Mouse (Mus musculus) heart, embryonic 12.5 days (tissue): ENCODE measurements at regions not wholly inside any gene's neighbourhood (a gene's known extent, or its start where the extent isn't known, plus 50 kb on each side); places are given as distances from the start of the nearest gene placed in this dataset.

Experiments
- ATAC-seq: fragments of 200-750 bp; cut with Nextera tagmentation; 2 replicates; pipeline ENCODE4 v1.8.0; 2017; ENCODE audit warnings: moderate TSS enrichment, moderate library complexity; ENCODE audit not compliant: insufficient number of reproducible peaks, low FRiP score
- H3K27ac ChIP-seq: fragments of 300-500 bp; sonication (generic); 2 replicates; pipeline ENCODE4 v1.5.1; 2016; ENCODE audit warnings: mild to moderate bottlenecking, moderate library complexity; ENCODE audit not compliant: poor library complexity, severe bottlenecking
- H3K27me3 ChIP-seq: fragments of 300-500 bp; sonication (generic); replicated peaks from 2 replicates; pipeline ENCODE4 v1.6.1; 2016; ENCODE audit warnings: mild to moderate bottlenecking, moderate library complexity
- H3K36me3 ChIP-seq: fragments of 300-500 bp; sonication (generic); 2 replicates; pipeline ENCODE4 v1.6.1; 2016; ENCODE audit warnings: mild to moderate bottlenecking, moderate library complexity
- H3K4me1 ChIP-seq: fragments of 300-500 bp; sonication (generic); replicated peaks from 2 replicates; pipeline ENCODE4 v1.6.1; 2016; ENCODE audit warnings: mild to moderate bottlenecking
- H3K4me2 ChIP-seq: fragments of 300-500 bp; sonication (generic); 2 replicates; pipeline ENCODE4 v1.6.1; 2016; ENCODE audit warnings: mild to moderate bottlenecking, moderate library complexity
- H3K4me3 ChIP-seq: fragments of 300-500 bp; sonication (generic); 2 replicates; pipeline ENCODE4 v1.5.1; 2016; ENCODE audit warnings: mild to moderate bottlenecking
- H3K9ac ChIP-seq: fragments of 300-500 bp; sonication (generic); 2 replicates; pipeline ENCODE4 v1.6.1; 2016; ENCODE audit warnings: mild to moderate bottlenecking, moderate library complexity
- H3K9me3 ChIP-seq: fragments of 300-500 bp; sonication (generic); replicated peaks from 2 replicates; pipeline ENCODE4 v1.6.1; 2016; ENCODE audit warnings: mild to moderate bottlenecking, moderate library complexity
- WGBS: fragments of 180-500 bp; shearing (Covaris S2); methylation state at CpG from one replicate; pipeline ENCODE4 v1.1.7; 2016; 5-methylcytosine and 5-hydroxymethylcytosine counted together

- Histone ChIP-seq H3K4me3 (no peak overlapping the region), H3K9me3 (peaks cover 4% of the 10 kb centered on the region; the same call in 1 of the 2 replicates), H3K4me1 (0 out of 2 replicates have a peak, but pooled peaks cover 3% of the 10 kb centered on the region), H3K9ac (no peak overlapping the region), H3K36me3 (no peaks in the 10 kb centered on the region), H3K4me2 (no peak overlapping the region), H3K27ac (no peak overlapping the region), H3K27me3 (no peaks in the 10 kb centered on the region)
- no peak for ATAC-seq
- WGBS = 84% methylated on average over 13 of the region's 13 CpGs
Observed at GRCm38 (mm10) chr12:107695438-107696267, 207.2 kb downstream of the 3110018I06Rik start.

- H3K4me3 ChIP-seq = no peak overlapping the region
- 0 out of 2 replicates have a peak, but pooled peaks cover 7% of the 10 kb centered on the region for H3K4me1 ChIP-seq
- no peak overlapping the region for H3K4me2 ChIP-seq
- peaks cover 6% of the 10 kb centered on the region; the same call in 1 of the 2 replicates for H3K9me3 ChIP-seq
- H3K9ac ChIP-seq = no peak overlapping the region
- H3K36me3 ChIP-seq = no peaks in the 10 kb centered on the region
- no peaks in the 10 kb centered on the region for H3K27me3 ChIP-seq
- no peak for ATAC-seq
- no peak overlapping the region for H3K27ac ChIP-seq
- WGBS = 62% methylated on average over 5 of the region's 5 CpGs
Observed at GRCm38 (mm10) chr12:107700317-107700716, 211.9 kb downstream of the 3110018I06Rik start.

- no peak for ATAC-seq
- 76% methylated on average over 19 of the region's 19 CpGs for WGBS
Observed at GRCm38 (mm10) chr12:107700868-107701597, 212.6 kb downstream of the 3110018I06Rik start.

GRCm38 (mm10) chr12:107708812-107709211, 220.4 kb downstream of the 3110018I06Rik start:
- Histone ChIP-seq H3K27me3 (no peaks in the 10 kb centered on the region), H3K36me3 (no peaks in the 10 kb centered on the region), H3K4me3 (no peak overlapping the region), H3K9me3 (0 out of 2 replicates have a peak, but pooled peaks cover 4% of the 10 kb centered on the region), H3K4me1 (no peaks in the 10 kb centered on the region), H3K27ac (no peak overlapping the region), H3K4me2 (no peak overlapping the region), H3K9ac (no peak overlapping the region)
- 81% methylated on average over 6 of the region's 6 CpGs for WGBS
- ATAC-seq = no peak

More at GRCm38 (mm10) chr12:107700868-107701597, 212.6 kb downstream of the 3110018I06Rik start:
- no peak overlapping the region for H3K27ac ChIP-seq
- no peak overlapping the region for H3K4me3 ChIP-seq
- H3K4me1 ChIP-seq = 0 out of 2 replicates have a peak, but pooled peaks cover 7% of the 10 kb centered on the region
- H3K4me2 ChIP-seq = no peak overlapping the region
- H3K9ac ChIP-seq = no peak overlapping the region
- H3K9me3 ChIP-seq = peaks cover 6% of the 10 kb centered on the region; the same call in 1 of the 2 replicates
- H3K27me3 ChIP-seq = no peaks in the 10 kb centered on the region
- H3K36me3 ChIP-seq = no peaks in the 10 kb centered on the region

DNA sequence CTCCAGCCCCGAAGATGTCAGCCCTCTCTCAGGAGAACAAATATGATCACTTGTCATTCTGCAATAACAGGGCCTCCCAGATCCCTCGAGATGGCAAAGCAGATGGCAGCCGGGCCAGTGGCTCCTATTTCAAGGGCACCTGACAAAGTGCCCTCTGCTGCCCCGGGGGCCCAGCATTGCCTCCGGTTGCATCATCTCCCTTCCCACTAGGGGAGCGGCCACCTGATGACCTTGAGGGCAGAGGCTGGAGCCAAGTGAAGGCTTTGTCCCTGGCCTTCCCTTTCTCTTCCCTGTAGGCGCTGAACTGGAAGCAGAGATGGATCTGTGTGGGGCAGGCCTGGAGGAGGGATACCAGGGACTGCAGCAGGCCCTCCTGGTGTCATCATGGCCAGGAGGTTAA, 222.6 kb downstream of the 3110018I06Rik start:
- H3K4me3 ChIP-seq = no peak overlapping the region
- WGBS = 71% methylated on average over 7 of the region's 7 CpGs
- no peak overlapping the region for H3K4me2 ChIP-seq
- no peak for ATAC-seq
- H3K9ac ChIP-seq = no peak overlapping the region
- no peak overlapping the region for H3K27ac ChIP-seq
- H3K36me3 ChIP-seq = no peaks in the 10 kb centered on the region
- no peaks in the 10 kb centered on the region for H3K4me1 ChIP-seq
- no peaks in the 10 kb centered on the region for H3K27me3 ChIP-seq
- 0 out of 2 replicates have a peak, but pooled peaks cover 4% of the 10 kb centered on the region for H3K9me3 ChIP-seq

- Histone ChIP-seq H3K4me1 (no peaks in the 10 kb centered on the region), H3K9ac (no peak overlapping the region), H3K27me3 (no peaks in the 10 kb centered on the region), H3K36me3 (no peaks in the 10 kb centered on the region), H3K27ac (no peak overlapping the region), H3K4me3 (no peak overlapping the region), H3K4me2 (no peak overlapping the region), H3K9me3 (0 out of 2 replicates have a peak, but pooled peaks cover 4% of the 10 kb centered on the region)
- WGBS = 43% methylated on average over 3 of the region's 3 CpGs
- no peak for ATAC-seq
Observed at GRCm38 (mm10) chr12:107711675-107712074, 223.2 kb downstream of the 3110018I06Rik start.

DNA sequence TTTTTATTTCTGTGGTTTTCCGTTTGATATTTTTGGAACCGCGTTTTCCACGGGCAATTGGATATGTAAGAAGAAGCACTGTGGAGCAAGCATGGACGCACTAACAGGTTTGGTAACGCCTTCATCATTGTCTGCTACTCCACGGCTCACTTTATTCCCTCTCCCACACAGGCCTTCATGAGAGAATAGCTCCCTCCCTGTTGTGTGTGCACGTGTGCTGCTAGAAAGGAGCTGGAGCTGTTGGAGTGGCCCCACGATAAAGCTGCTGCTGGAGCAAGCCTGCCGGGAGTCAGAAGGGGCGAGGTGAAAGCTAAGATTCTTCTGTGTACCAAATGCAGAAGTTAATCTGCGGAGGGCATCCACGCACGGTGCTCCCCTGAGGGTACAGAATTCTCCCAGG, 224.8 kb downstream of the 3110018I06Rik start:
- 70% methylated on average over 14 of the region's 14 CpGs for WGBS
- Histone ChIP-seq H3K36me3 (no peaks in the 10 kb centered on the region), H3K4me2 (no peak overlapping the region), H3K9me3 (no peaks in the 10 kb centered on the region), H3K27me3 (no peaks in the 10 kb centered on the region), H3K27ac (no peak overlapping the region), H3K4me1 (peaks cover 5% of the 10 kb centered on the region; the same call in 1 of the 2 replicates), H3K4me3 (no peak overlapping the region), H3K9ac (no peak overlapping the region)
- ATAC-seq = no peak

- H3K27me3 ChIP-seq = no peaks in the 10 kb centered on the region
- H3K27ac ChIP-seq = no peak overlapping the region
- no peaks in the 10 kb centered on the region for H3K36me3 ChIP-seq
- 86% methylated on average over 2 of the region's 2 CpGs for WGBS
- no peaks in the 10 kb centered on the region for H3K9me3 ChIP-seq
- peaks cover 8% of the 10 kb centered on the region; the same call in 1 of the 2 replicates for H3K4me1 ChIP-seq
- no peak overlapping the region for H3K4me2 ChIP-seq
- ATAC-seq = no peak
- no peak overlapping the region for H3K4me3 ChIP-seq
- no peak overlapping the region for H3K9ac ChIP-seq
Observed at GRCm38 (mm10) chr12:107714846-107715245, 226.4 kb downstream of the 3110018I06Rik start.

GRCm38 (mm10) chr12:107715871-107716270, 227.4 kb downstream of the 3110018I06Rik start:
- 58% methylated on average over 6 of the region's 6 CpGs for WGBS
- H3K4me1 ChIP-seq = peaks cover 8% of the 10 kb centered on the region; the same call in 1 of the 2 replicates
- H3K9ac ChIP-seq = no peak overlapping the region
- ATAC-seq = no peak
- H3K4me2 ChIP-seq = no peak overlapping the region
- no peak overlapping the region for H3K27ac ChIP-seq
- H3K9me3 ChIP-seq = no peaks in the 10 kb centered on the region
- no peak overlapping the region for H3K4me3 ChIP-seq
- no peaks in the 10 kb centered on the region for H3K27me3 ChIP-seq
- no peaks in the 10 kb centered on the region for H3K36me3 ChIP-seq

GRCm38 (mm10) chr12:107720941-107721340, 232.5 kb downstream of the 3110018I06Rik start:
- ATAC-seq = no peak
- no peak overlapping the region for H3K27ac ChIP-seq
- H3K36me3 ChIP-seq = no peaks in the 10 kb centered on the region
- H3K9ac ChIP-seq = no peak overlapping the region
- H3K27me3 ChIP-seq = no peaks in the 10 kb centered on the region
- peaks cover 8% of the 10 kb centered on the region; the same call in 1 of the 2 replicates for H3K4me1 ChIP-seq
- no peak overlapping the region for H3K4me2 ChIP-seq
- WGBS = 76% methylated on average over 6 of the region's 6 CpGs
- H3K4me3 ChIP-seq = no peak overlapping the region
- H3K9me3 ChIP-seq = no peaks in the 10 kb centered on the region
